Mouse (Mus musculus) heart, embryonic 13.5 days (tissue): ENCODE measurements around the gene Gm20538. TPM values are rescaled to one million over a fixed set of nuclear protein-coding genes. Genes with fewer than 3 reads are reported as not detected.

Experiments
- ATAC-seq: fragments of 200-750 bp; cut with Nextera tagmentation; 2 replicates; pipeline ENCODE4 v1.8.0; 2017; ENCODE audit warnings: moderate TSS enrichment; ENCODE audit not compliant: insufficient number of reproducible peaks, low FRiP score, low TSS enrichment; ENCODE audit errors: extremely low read depth
- H3K27ac ChIP-seq: fragments of 300-500 bp; sonication (generic); replicated peaks from 2 replicates; pipeline ENCODE4 v1.5.1; 2015; ENCODE audit warnings: moderate library complexity, mild to moderate bottlenecking, inconsistent platforms
- H3K27me3 ChIP-seq: fragments of 300-500 bp; sonication (generic); replicated peaks from 2 replicates; pipeline ENCODE4 v1.6.1; 2015; ENCODE audit warnings: mild to moderate bottlenecking, inconsistent platforms
- H3K36me3 ChIP-seq: fragments of 300-500 bp; sonication (generic); 2 replicates; pipeline ENCODE4 v1.6.1; 2015; ENCODE audit warnings: mild to moderate bottlenecking, inconsistent platforms
- H3K4me1 ChIP-seq: fragments of 300-500 bp; sonication (generic); 2 replicates; pipeline ENCODE4 v1.6.1; 2015; ENCODE audit warnings: inconsistent platforms
- H3K4me2 ChIP-seq: fragments of 300-500 bp; sonication (generic); 2 replicates; pipeline ENCODE4 v1.6.1; 2015; ENCODE audit warnings: inconsistent platforms, mild to moderate bottlenecking, moderate library complexity
- H3K4me3 ChIP-seq: fragments of 300-500 bp; sonication (generic); 2 replicates; pipeline ENCODE4 v1.5.1; 2015; ENCODE audit warnings: moderate library complexity, mild to moderate bottlenecking, inconsistent platforms
- H3K9ac ChIP-seq: fragments of 300-500 bp; sonication (generic); 2 replicates; pipeline ENCODE4 v1.6.1; 2015; ENCODE audit warnings: inconsistent platforms, mild to moderate bottlenecking, moderate library complexity
- H3K9me3 ChIP-seq: fragments of 300-500 bp; sonication (generic); 2 replicates; pipeline ENCODE4 v1.6.1; 2016; ENCODE audit warnings: inconsistent platforms
- WGBS: fragments of 180-500 bp; shearing (Covaris S2); methylation state at CpG from one replicate; pipeline ENCODE4 v1.1.7; 2015; ENCODE audit warnings: mixed read lengths; 5-methylcytosine and 5-hydroxymethylcytosine counted together
- polyA plus RNA-seq: library from polyadenylated mRNA; unstranded; fragments of >200 nt; fragmentation: Nextera tagmentation; extraction: Ambion mirVana; gene quantifications from 2 replicates; pipeline ENCODE4 v1.2.1, GENCODE M21; 2015

The Gm20538 gene
- polyA plus RNA-seq, 1 experiment from 2014 or later, result not detected

- no peak for ATAC-seq
- WGBS, result 71% methylated on average over 6 of the region's 6 CpGs
These were observed 22.6 kb downstream of the Gm20538 start for GRCm38 (mm10) chr19:44530018-44530417.

GRCm38 (mm10) chr19:44525551-44526205, 27.0 kb downstream of the Gm20538 start:
- 71% methylated on average over 9 of the region's 9 CpGs for WGBS
- H3K4me3 ChIP-seq, result no peak overlapping the region
- no peak for ATAC-seq

More at GRCm38 (mm10) chr19:44530018-44530417, 22.6 kb downstream of the Gm20538 start:
- Histone ChIP-seq H3K36me3 (no peaks in the 10 kb centered on the region), H3K4me1 (no peaks in the 10 kb centered on the region), H3K4me3 (no peak overlapping the region), H3K9me3 (no peaks in the 10 kb centered on the region), H3K27ac (no peak overlapping the region), H3K27me3 (peaks cover 23% of the 10 kb centered on the region), H3K4me2 (no peak overlapping the region), H3K9ac (no peak overlapping the region)

GRCm38 (mm10) chr19:44519152-44519551, 33.5 kb downstream of the Gm20538 start:
- ATAC-seq, result no peak
- H3K4me2 ChIP-seq, result no peak overlapping the region
- 26% methylated on average over 7 of the region's 7 CpGs for WGBS

More at GRCm38 (mm10) chr19:44525551-44526205, 27.0 kb downstream of the Gm20538 start:
- no peak overlapping the region for H3K9ac ChIP-seq
- H3K36me3 ChIP-seq, result no peaks in the 10 kb centered on the region
- H3K4me2 ChIP-seq, result no peak overlapping the region
- peaks cover 12% of the 10 kb centered on the region for H3K27me3 ChIP-seq
- no peak overlapping the region for H3K27ac ChIP-seq
- H3K4me1 ChIP-seq, result no peaks in the 10 kb centered on the region
- no peaks in the 10 kb centered on the region for H3K9me3 ChIP-seq

GRCm38 (mm10) chr19:44517996-44518768, 34.4 kb downstream of the Gm20538 start:
- peaks cover 55% of the 10 kb centered on the region for H3K27me3 ChIP-seq
- 47% methylated on average over 12 of the region's 12 CpGs for WGBS
- no peak for ATAC-seq
- no peaks in the 10 kb centered on the region for H3K9me3 ChIP-seq
- H3K36me3 ChIP-seq, result no peaks in the 10 kb centered on the region
- H3K4me2 ChIP-seq, result no peak overlapping the region
- no peak overlapping the region for H3K27ac ChIP-seq
- peaks cover 7% of the 10 kb centered on the region for H3K4me1 ChIP-seq
- no peak overlapping the region for H3K9ac ChIP-seq
- H3K4me3 ChIP-seq, result no peak overlapping the region

More at GRCm38 (mm10) chr19:44519152-44519551, 33.5 kb downstream of the Gm20538 start:
- H3K9me3 ChIP-seq, result no peaks in the 10 kb centered on the region
- no peak overlapping the region for H3K9ac ChIP-seq
- H3K36me3 ChIP-seq, result no peaks in the 10 kb centered on the region
- no peak overlapping the region for H3K27ac ChIP-seq
- H3K4me1 ChIP-seq, result peaks cover 7% of the 10 kb centered on the region
- no peak overlapping the region for H3K4me3 ChIP-seq
- peaks cover 53% of the 10 kb centered on the region for H3K27me3 ChIP-seq

GRCm38 (mm10) chr19:44515769-44516168, 36.9 kb downstream of the Gm20538 start:
- no peaks in the 10 kb centered on the region for H3K9me3 ChIP-seq
- H3K4me2 ChIP-seq, result no peak overlapping the region
- no peaks in the 10 kb centered on the region for H3K36me3 ChIP-seq
- 39% methylated on average over 6 of the region's 6 CpGs for WGBS
- H3K4me3 ChIP-seq, result no peak overlapping the region
- H3K9ac ChIP-seq, result no peak overlapping the region
- H3K4me1 ChIP-seq, result peaks cover 21% of the 10 kb centered on the region
- no peak for ATAC-seq
- H3K27me3 ChIP-seq, result peaks cover 79% of the 10 kb centered on the region
- no peak overlapping the region for H3K27ac ChIP-seq

GRCm38 (mm10) chr19:44514521-44515451, 37.8 kb downstream of the Gm20538 start:
- Histone ChIP-seq H3K4me3 (no peak overlapping the region), H3K4me2 (no peak overlapping the region), H3K9ac (no peak overlapping the region), H3K36me3 (no peaks in the 10 kb centered on the region), H3K27me3 (peaks cover 89% of the 10 kb centered on the region), H3K4me1 (peaks cover 31% of the 10 kb centered on the region), H3K9me3 (no peaks in the 10 kb centered on the region), H3K27ac (no peak overlapping the region)
- WGBS, result 29% methylated on average over 14 of the region's 14 CpGs
- ATAC-seq, result no peak

GRCm38 (mm10) chr19:44513921-44514482, 38.6 kb downstream of the Gm20538 start:
- ATAC-seq, result no peak
- Histone ChIP-seq H3K9me3 (no peaks in the 10 kb centered on the region), H3K9ac (no peak overlapping the region), H3K4me3 (no peak overlapping the region), H3K27me3 (peaks cover 92% of the 10 kb centered on the region), H3K27ac (no peak overlapping the region), H3K36me3 (no peaks in the 10 kb centered on the region), H3K4me2 (no peak overlapping the region), H3K4me1 (peaks cover 31% of the 10 kb centered on the region)
- WGBS, result 28% methylated on average over 7 of the region's 7 CpGs

- peaks cover 31% of the 10 kb centered on the region for H3K4me1 ChIP-seq
- WGBS, result 26% methylated on average over 11 of the region's 11 CpGs
These were observed 39.4 kb downstream of the Gm20538 start for GRCm38 (mm10) chr19:44513054-44513833.

GRCm38 (mm10) chr19:44512601-44513000, 40.0 kb downstream of the Gm20538 start:
- Histone ChIP-seq H3K27me3 (peaks cover 92% of the 10 kb centered on the region), H3K9me3 (no peaks in the 10 kb centered on the region), H3K4me2 (no peak overlapping the region), H3K27ac (no peak overlapping the region), H3K9ac (no peak overlapping the region), H3K4me1 (peaks cover 31% of the 10 kb centered on the region), H3K36me3 (no peaks in the 10 kb centered on the region), H3K4me3 (no peak overlapping the region)
- no peak for ATAC-seq
- 31% methylated on average over 5 of the region's 5 CpGs for WGBS

More at GRCm38 (mm10) chr19:44513054-44513833, 39.4 kb downstream of the Gm20538 start:
- H3K9ac ChIP-seq, result no peak overlapping the region
- no peaks in the 10 kb centered on the region for H3K9me3 ChIP-seq
- H3K4me2 ChIP-seq, result no peak overlapping the region
- H3K27ac ChIP-seq, result no peak overlapping the region
- no peak for ATAC-seq
- no peak overlapping the region for H3K4me3 ChIP-seq
- H3K27me3 ChIP-seq, result peaks cover 92% of the 10 kb centered on the region
- no peaks in the 10 kb centered on the region for H3K36me3 ChIP-seq

- peak overlapping the region; percentile 98 for H3K4me2 ChIP-seq
- peaks cover 31% of the 10 kb centered on the region for H3K4me1 ChIP-seq
- H3K27ac ChIP-seq, result no peak overlapping the region
- H3K9ac ChIP-seq, result peak overlapping the region; percentile 69
- H3K36me3 ChIP-seq, result no peaks in the 10 kb centered on the region
- under 1% methylated on average over 66 of the region's 66 CpGs for WGBS
- H3K4me3 ChIP-seq, result peak overlapping the region; percentile 58
- ATAC-seq, result no peak
- H3K27me3 ChIP-seq, result peaks cover 88% of the 10 kb centered on the region
- H3K9me3 ChIP-seq, result no peaks in the 10 kb centered on the region
These were observed 41.0 kb downstream of the Gm20538 start for GRCm38 (mm10) chr19:44511451-44512231.
